Mouse (Mus musculus) left cerebral cortex, postnatal 36 days (tissue): Measurements from ENCODE around the gene Pcdh15. TPM values are rescaled to one million over a fixed set of nuclear protein-coding genes. Genes with fewer than 3 reads are reported as not detected.

Experiments
- DNase-seq, 2 experiments: peaks; one replicate each; pipeline ENCODE4 v3.0.0; 2021 to 2022; ENCODE audit warnings: low spot score in 2 of 2, mixed read lengths in 1 of 2
- intact Hi-C: fragments of 180-260 bp; cut with DNase I; formaldehyde crosslinking; loops from one replicate; pipeline ENCODE4 v1.15.1; 2025
- total RNA-seq, 2 experiments: library from RNA; stranded (reverse); gene quantifications; 2 replicates each; pipeline ENCODE4 v1.2.3; 2021

The Pcdh15 gene
- total RNA-seq, 2 experiments from 2014 or later: 22.4 to 33.8 TPM

GRCm38 (mm10) chr10:73753876-73754275 is 654.7 kb downstream of the Pcdh15 start:
- intact Hi-C loops: no loop called here
- DNase-seq: no peak

DNA sequence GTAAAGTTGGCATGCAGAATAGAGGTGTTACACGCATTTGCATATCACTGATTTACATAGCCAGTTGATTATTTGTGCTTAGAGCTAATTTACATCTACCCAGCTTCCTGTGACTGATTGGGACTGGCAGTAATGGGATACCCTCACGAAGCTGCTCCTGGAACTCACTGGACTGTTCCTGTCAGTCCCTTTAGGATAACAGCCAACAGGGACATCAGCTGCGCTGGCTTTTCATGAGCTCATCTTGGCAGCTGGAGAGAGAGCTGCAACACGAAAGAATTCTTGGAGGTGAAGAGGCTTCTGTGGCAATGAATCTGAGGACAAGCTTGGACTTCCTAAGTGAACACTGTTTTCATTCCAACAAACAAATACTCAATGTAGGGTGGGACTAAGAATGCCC is 683.8 kb downstream of the Pcdh15 start:
- intact Hi-C loops: no loop called here
- no peak for DNase-seq

GRCm38 (mm10) chr10:73788163-73788562 is 689.0 kb downstream of the Pcdh15 start:
- no peak for DNase-seq
- intact Hi-C loops: no loop called here

- no peak for DNase-seq
- intact Hi-C loops: no loop called here
Measured at GRCm38 (mm10) chr10:73805069-73805468, 705.9 kb downstream of the Pcdh15 start.

DNA sequence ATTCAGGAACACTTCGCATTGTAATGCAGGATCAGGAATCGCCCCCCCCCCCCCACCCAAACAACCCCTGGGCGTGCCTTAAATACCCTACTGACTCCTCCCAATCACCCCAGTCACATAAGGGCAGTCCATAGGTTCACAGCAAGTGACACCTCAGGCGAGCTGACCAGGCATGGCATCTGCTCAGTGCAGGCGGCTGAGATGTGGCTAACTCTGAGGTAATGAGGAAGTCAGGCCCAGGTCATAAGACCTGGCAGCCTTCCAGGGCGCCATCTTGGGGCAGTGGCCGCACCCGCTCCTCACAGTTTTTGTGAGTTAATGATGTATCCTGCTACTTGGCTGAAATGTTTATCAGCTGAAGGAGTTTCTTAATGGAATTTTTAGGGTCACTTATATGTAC is 713.2 kb downstream of the Pcdh15 start:
- no peak for DNase-seq
- intact Hi-C loops: no loop called here

GRCm38 (mm10) chr10:73821657-73822583 is 722.8 kb downstream of the Pcdh15 start:
- peak in 1 of 2 experiments; percentile 21 for DNase-seq
- intact Hi-C loops: no loop called here

DNA sequence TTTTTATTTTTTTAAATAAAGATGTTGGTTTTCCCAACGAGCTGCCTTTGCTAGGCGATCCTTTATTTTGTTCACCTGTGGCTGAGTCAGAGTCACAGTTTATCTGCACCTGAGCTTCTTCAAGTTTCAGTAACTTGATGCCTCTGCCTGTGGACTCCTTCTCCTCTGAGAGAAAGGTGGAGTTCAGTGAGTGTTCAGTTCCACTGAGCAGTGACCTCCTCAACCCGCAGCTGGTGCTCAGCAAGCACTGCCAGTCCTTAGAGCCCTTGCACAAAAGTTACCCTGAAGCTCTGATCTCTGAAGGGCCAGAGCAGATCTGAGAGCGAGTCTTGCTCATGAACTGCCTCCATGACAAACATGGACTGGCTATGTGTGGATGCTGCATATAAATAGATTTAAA is 724.1 kb downstream of the Pcdh15 start:
- intact Hi-C loops: no loop called here
- no peak for DNase-seq

DNA sequence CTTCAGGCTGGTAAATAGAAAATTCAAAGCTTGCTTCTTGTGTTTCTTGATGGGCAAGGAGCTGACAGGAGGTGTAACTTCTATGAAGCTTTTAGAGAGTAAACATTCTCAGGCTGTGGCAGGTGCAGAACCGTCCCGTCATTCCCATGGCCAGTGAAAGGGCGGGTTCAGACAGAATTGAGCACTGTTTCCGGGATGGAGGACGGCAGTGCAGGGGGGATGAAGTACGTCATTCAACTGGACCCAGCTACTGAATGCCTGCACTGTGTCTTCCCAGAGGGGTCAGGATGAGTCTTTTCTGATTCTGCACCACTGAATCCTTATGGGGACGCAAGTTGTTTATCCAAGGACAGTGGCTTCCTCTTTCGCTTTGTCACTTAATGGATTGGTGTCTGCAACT is 727.2 kb downstream of the Pcdh15 start:
- DNase-seq: no peak
- intact Hi-C loops: no loop called here

- no peak for DNase-seq
- intact Hi-C loops: no loop called here
Measured at GRCm38 (mm10) chr10:73828781-73829180, 729.6 kb downstream of the Pcdh15 start.

GRCm38 (mm10) chr10:73844998-73845397 is 745.9 kb downstream of the Pcdh15 start:
- no peak for DNase-seq
- intact Hi-C loops: no loop called here

GRCm38 (mm10) chr10:73862181-73862580 is 763.0 kb downstream of the Pcdh15 start:
- DNase-seq: no peak
- intact Hi-C loops: no loop called here

DNA sequence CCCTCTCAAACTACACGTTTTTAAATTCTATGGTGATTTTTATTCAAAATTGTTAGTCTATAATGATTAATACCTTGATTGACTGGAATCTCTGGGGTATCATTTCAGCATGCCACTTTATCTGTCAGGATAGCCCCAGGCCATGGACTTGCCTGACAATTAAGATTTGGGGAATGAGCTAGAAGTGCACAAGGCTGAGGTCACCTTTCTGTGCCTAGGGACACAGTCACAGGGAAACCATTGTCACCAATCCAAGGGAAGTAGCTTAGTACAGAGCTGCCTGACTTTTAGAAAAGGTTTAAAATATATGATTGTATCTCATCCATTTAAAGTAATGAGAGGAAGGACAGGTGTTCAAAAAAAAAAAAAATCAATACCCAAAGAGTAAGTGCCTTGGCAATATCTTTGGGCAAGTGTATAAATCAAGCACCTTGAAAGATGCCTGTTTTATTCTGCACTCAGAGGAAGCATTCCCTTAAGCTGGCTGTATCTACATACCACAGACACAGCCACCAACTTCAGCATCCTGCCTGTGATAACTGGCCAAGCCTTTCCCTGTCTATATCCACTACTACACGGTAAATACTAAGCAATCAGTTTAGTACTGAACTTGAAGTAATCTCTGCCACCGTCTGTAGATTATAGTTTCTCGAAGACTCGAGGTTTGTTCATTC is 779.0 kb downstream of the Pcdh15 start:
- no peak for DNase-seq
- intact Hi-C loops: no loop called here

DNA sequence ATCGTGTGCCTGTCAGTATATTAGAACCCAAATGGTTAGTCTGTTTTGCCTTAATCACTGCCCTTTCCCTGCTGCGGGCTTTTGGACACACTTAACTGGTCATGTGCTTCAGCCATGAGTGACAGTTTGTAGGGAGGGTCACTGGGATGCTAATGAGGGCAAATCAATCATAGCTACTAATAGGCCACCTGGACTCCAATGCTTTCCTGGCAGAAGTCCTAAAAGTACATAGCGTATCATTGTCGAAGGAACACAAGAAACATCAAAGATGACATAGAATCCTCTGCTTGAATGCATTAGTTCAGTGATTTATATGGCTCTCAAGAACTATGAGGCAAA is 779.6 kb downstream of the Pcdh15 start:
- intact Hi-C loops: no loop called here

GRCm38 (mm10) chr10:73887771-73888170 is 788.6 kb downstream of the Pcdh15 start:
- no peak for DNase-seq

More for the DNA sequence above, 779.6 kb downstream of the Pcdh15 start:
- no peak for DNase-seq

DNA sequence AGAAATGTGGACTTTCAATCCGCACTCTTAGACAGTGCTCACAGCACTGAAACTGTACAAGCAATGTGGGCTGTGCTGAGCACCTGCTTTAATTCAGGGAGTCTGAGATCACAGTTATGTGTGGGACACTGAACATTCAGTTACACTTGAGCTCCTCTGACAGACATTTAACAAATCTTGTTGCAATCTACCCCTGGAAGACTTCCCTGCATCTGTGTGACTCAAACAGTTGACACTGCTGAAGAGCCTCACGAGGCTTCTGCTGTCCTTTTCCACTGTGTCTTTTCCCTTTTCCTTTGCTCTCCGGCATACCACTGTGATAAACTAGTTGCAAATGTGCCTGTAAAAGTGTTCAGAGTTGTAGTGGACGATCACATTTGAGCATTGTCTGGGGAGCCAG is 793.1 kb downstream of the Pcdh15 start:
- intact Hi-C loops: no loop called here
- DNase-seq: no peak

More at GRCm38 (mm10) chr10:73887771-73888170, 788.6 kb downstream of the Pcdh15 start:
- intact Hi-C loops: no loop called here

DNA sequence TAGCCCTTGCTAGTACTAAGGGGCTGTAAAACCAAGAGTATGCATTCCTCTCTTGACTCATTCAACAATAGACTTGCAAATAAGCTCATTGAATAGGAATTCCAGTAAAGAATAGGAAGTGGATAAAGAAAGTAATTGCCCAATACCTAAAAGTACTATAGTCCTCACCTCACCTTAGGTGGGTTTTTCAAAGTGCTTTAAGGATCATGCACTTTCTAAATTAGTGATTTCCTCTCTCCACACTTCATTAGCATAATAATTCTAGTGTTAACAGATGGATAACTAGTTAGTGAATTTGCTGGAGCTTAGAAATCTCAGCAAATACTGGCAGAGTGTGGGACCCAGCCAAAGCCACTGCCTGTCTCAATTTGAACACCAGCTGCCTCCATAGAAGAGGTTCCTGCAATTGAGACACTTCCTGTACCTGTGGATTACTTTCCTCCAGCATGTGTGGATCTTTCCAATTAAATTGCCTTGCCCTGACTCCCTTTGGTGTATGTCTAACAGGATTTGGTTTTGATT is 797.0 kb downstream of the Pcdh15 start:
- intact Hi-C loops: no loop called here
- no peak for DNase-seq

DNA sequence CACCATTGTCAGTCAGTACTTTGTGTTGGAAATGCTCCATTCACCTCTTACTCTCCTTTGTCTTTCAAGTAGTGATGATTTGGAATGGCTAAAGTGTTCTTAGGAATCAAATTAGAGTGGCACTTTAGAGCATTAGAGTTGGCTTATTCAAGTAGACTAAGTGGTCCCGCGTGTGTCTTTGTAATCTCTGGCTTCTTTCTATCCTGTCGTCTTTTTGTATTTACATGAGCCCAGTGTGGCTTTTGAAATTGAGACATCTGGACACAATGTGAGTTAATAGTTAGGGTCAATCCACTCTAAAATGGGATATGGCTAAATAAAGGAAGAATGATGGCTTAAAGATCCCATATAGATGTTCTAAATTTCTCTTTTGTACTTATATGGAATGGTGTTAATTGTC is 800.0 kb downstream of the Pcdh15 start:
- intact Hi-C loops: no loop called here
- DNase-seq: no peak

DNA sequence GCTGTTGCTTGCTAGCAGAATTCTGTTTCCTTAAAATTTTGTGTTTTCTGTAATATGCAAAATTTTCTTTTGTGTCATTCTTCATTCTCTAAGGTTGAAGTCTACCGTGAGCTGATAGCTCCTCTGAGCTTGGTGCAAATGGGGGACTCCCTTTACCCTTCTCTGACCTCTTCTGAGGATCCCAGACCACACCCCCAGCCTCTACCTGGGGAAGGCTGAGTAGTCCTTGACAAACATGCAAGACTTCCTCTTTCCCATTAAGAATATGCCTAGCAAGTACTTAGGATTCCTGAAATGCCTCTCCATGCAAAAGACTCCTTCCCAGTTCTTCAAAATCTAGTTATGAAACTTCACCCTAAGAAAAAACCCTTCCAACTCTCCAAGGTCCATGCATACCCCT is 808.5 kb downstream of the Pcdh15 start:
- no peak for DNase-seq
- intact Hi-C loops: no loop called here

DNA sequence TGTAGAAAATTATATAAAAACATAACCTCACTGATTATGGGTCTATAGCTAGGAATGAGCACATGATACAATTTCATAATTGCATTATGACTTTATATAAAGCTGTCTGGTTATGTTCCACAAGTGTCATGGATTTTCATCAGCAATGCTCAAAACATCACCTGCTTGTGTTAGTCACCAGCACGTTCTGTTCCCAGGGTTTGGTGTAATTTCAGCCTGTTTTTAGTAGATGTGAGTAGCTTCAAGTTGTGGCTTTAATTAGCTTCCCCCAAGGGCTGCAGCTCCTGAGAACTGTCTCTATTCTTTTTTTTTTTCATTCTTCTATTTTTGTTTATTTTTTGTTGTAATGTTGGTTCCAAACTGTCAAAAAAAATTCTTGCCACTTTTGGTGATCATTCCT is 809.4 kb downstream of the Pcdh15 start:
- peak; percentile 17 to 34 for DNase-seq
- intact Hi-C loops: no loop called here

DNA sequence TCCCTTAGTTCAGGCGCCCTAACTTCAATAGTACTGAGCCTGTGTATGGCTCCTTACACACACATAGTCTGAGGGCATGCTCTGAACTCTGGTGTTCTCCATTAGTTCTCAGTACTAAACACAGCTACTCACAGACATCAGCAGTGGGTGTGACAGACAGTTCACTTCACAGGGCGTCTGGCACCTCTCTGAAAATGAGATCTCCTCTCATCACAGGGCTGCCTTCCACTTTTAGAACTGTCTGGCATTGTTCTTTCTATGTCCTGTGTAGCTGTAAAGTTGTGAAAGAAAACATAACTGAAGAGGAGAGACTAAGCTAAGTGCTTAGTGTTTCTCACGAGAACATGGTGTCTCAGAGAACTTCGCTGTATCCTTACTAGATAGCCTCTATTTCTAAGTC is 816.0 kb downstream of the Pcdh15 start:
- intact Hi-C loops: no loop called here
- no peak for DNase-seq

- intact Hi-C loops: no loop called here
- no peak for DNase-seq
Measured at GRCm38 (mm10) chr10:73921579-73921978, 822.4 kb downstream of the Pcdh15 start.
